Mouse (Mus musculus): ENCODE data around the gene Itgal. TPM values are rescaled to one million over a fixed set of nuclear protein-coding genes. Genes with fewer than 3 reads are reported as not detected.

The Itgal gene
- polyA plus RNA-seq, 1 experiment from 2014 or later: 0.12 TPM

GRCm38 (mm10) chr7:127260309-127261111 is 35.5 kb upstream of the Itgal start, which contains the start of gene Dctpp1:
Dctpp1 (minus strand) TSS chr7:127260709.
- ATAC-seq (ENCODE audit: low FRiP score): peak; percentile 98
- under 1% methylated on average over 50 of the region's 50 CpGs for whole genome bisulfite sequencing
- Histone ChIP-seq H3K4me2 (replicated peaks) (peak within 1 kb of the TSS; percentile 86), H3K4me1 (replicated peaks; ENCODE audit: control insufficient read depth, insufficient read depth, low read length) (0 out of 2 replicates have a peak, but pooled peaks cover 7% of the 10 kb centered on the region), H3K9me3 (ENCODE audit: control insufficient read depth, low read length) (no peaks in the 10 kb centered on the region), H3K9ac (peak within 1 kb of the TSS; percentile 73), H3K27ac (no peak within 1 kb of the TSS), H3K36me3 (replicated peaks; ENCODE audit: control insufficient read depth, insufficient read depth) (peaks cover 5% of the 10 kb centered on the region; the same call in 1 of the 2 replicates), H3K27me3 (ENCODE audit: control insufficient read depth, insufficient read depth, low read length) (no peaks in the 10 kb centered on the region), H3K4me3 (replicated peaks; ENCODE audit: low read length) (peak within 1 kb of the TSS; percentile 61)
- peak; percentile 97 for DNase-seq (ENCODE audit: low spot score)

GRCm38 (mm10) chr7:127262218-127262961 is 33.7 kb upstream of the Itgal start:
- WGBS: 83% methylated on average over 10 of the region's 10 CpGs
- no peak overlapping the region for H3K27ac ChIP-seq
- no peaks in the 10 kb centered on the region for H3K9me3 ChIP-seq (ENCODE audit: control insufficient read depth, low read length)
- no peak for DNase-seq (ENCODE audit: low spot score)
- no peak overlapping the region for H3K9ac ChIP-seq
- H3K4me1 ChIP-seq (replicated peaks; ENCODE audit: control insufficient read depth, insufficient read depth, low read length): 0 out of 2 replicates have a peak, but pooled peaks cover 7% of the 10 kb centered on the region
- no peaks in the 10 kb centered on the region for H3K27me3 ChIP-seq (ENCODE audit: control insufficient read depth, insufficient read depth, low read length)
- H3K4me3 ChIP-seq (replicated peaks; ENCODE audit: low read length): no peak overlapping the region
- no peak overlapping the region for H3K4me2 ChIP-seq (replicated peaks)
- ATAC-seq (ENCODE audit: low FRiP score): no peak
- H3K36me3 ChIP-seq (replicated peaks; ENCODE audit: control insufficient read depth, insufficient read depth): no peaks in the 10 kb centered on the region

GRCm38 (mm10) chr7:127263526-127263925 is 32.5 kb upstream of the Itgal start:
- Histone ChIP-seq H3K36me3 (replicated peaks; ENCODE audit: control insufficient read depth, insufficient read depth) (peaks cover 4% of the 10 kb centered on the region), H3K27me3 (ENCODE audit: control insufficient read depth, insufficient read depth, low read length) (no peaks in the 10 kb centered on the region), H3K9ac (no peak overlapping the region), H3K4me3 (replicated peaks; ENCODE audit: low read length) (no peak overlapping the region), H3K9me3 (ENCODE audit: control insufficient read depth, low read length) (peaks cover 4% of the 10 kb centered on the region; the same call in 1 of the 2 replicates), H3K4me1 (replicated peaks; ENCODE audit: control insufficient read depth, insufficient read depth, low read length) (0 out of 2 replicates have a peak, but pooled peaks cover 7% of the 10 kb centered on the region), H3K27ac (no peak overlapping the region), H3K4me2 (replicated peaks) (no peak overlapping the region)
- no peak for DNase-seq (ENCODE audit: low spot score)
- 100% methylated on average over 3 of the region's 3 CpGs for WGBS
- ATAC-seq (ENCODE audit: low FRiP score): no peak

- Histone ChIP-seq H3K27ac (no peak overlapping the region), H3K36me3 (replicated peaks; ENCODE audit: control insufficient read depth, insufficient read depth) (peaks cover 35% of the 10 kb centered on the region), H3K4me2 (replicated peaks) (no peak overlapping the region), H3K9ac (no peak overlapping the region), H3K27me3 (ENCODE audit: control insufficient read depth, insufficient read depth, low read length) (no peaks in the 10 kb centered on the region), H3K4me1 (replicated peaks; ENCODE audit: control insufficient read depth, insufficient read depth, low read length) (peaks cover 24% of the 10 kb centered on the region), H3K9me3 (ENCODE audit: control insufficient read depth, low read length) (peaks cover 7% of the 10 kb centered on the region; the same call in 1 of the 2 replicates), H3K4me3 (replicated peaks; ENCODE audit: low read length) (no peak overlapping the region)
- ATAC-seq (ENCODE audit: low FRiP score): no peak
- DNase-seq (ENCODE audit: low spot score): no peak
- WGBS: 89% methylated on average over 2 of the region's 2 CpGs
Measured at GRCm38 (mm10) chr7:127270256-127270655, 25.8 kb upstream of the Itgal start.

GRCm38 (mm10) chr7:127270666-127271065 is 25.4 kb upstream of the Itgal start:
- no peak for ATAC-seq (ENCODE audit: low FRiP score)
- peaks cover 35% of the 10 kb centered on the region for H3K36me3 ChIP-seq (replicated peaks; ENCODE audit: control insufficient read depth, insufficient read depth)

GRCm38 (mm10) chr7:127271093-127271492 is 25.0 kb upstream of the Itgal start:
- H3K4me1 ChIP-seq (replicated peaks; ENCODE audit: control insufficient read depth, insufficient read depth, low read length): peaks cover 24% of the 10 kb centered on the region
- no peaks in the 10 kb centered on the region for H3K27me3 ChIP-seq (ENCODE audit: control insufficient read depth, insufficient read depth, low read length)
- peaks cover 35% of the 10 kb centered on the region for H3K36me3 ChIP-seq (replicated peaks; ENCODE audit: control insufficient read depth, insufficient read depth)
- no peak overlapping the region for H3K4me3 ChIP-seq (replicated peaks; ENCODE audit: low read length)
- H3K27ac ChIP-seq: no peak overlapping the region
- WGBS: 93% methylated on average over 4 of the region's 4 CpGs
- no peak overlapping the region for H3K4me2 ChIP-seq (replicated peaks)
- DNase-seq (ENCODE audit: low spot score) (no peak), ATAC-seq (ENCODE audit: low FRiP score) (no peak)
- no peak overlapping the region for H3K9ac ChIP-seq
- peaks cover 7% of the 10 kb centered on the region; the same call in 1 of the 2 replicates for H3K9me3 ChIP-seq (ENCODE audit: control insufficient read depth, low read length)

More at GRCm38 (mm10) chr7:127270666-127271065, 25.4 kb upstream of the Itgal start:
- WGBS: 89% methylated on average over 5 of the region's 5 CpGs
- Histone ChIP-seq H3K4me2 (replicated peaks) (no peak overlapping the region), H3K4me3 (replicated peaks; ENCODE audit: low read length) (no peak overlapping the region), H3K27me3 (ENCODE audit: control insufficient read depth, insufficient read depth, low read length) (no peaks in the 10 kb centered on the region), H3K27ac (no peak overlapping the region), H3K9me3 (ENCODE audit: control insufficient read depth, low read length) (peaks cover 7% of the 10 kb centered on the region; the same call in 1 of the 2 replicates), H3K9ac (no peak overlapping the region), H3K4me1 (replicated peaks; ENCODE audit: control insufficient read depth, insufficient read depth, low read length) (peaks cover 24% of the 10 kb centered on the region)
- no peak for DNase-seq (ENCODE audit: low spot score)

GRCm38 (mm10) chr7:127272566-127272965 is 23.5 kb upstream of the Itgal start:
- H3K4me3 ChIP-seq (replicated peaks; ENCODE audit: low read length): peak overlapping the region; percentile 65
- no peaks in the 10 kb centered on the region for H3K27me3 ChIP-seq (ENCODE audit: control insufficient read depth, insufficient read depth, low read length)
- peak overlapping the region; percentile 83 for H3K9ac ChIP-seq
- H3K36me3 ChIP-seq (replicated peaks; ENCODE audit: control insufficient read depth, insufficient read depth): peaks cover 35% of the 10 kb centered on the region
- H3K4me2 ChIP-seq (replicated peaks): peak overlapping the region; percentile 93
- H3K9me3 ChIP-seq (ENCODE audit: control insufficient read depth, low read length): peaks cover 7% of the 10 kb centered on the region; the same call in 1 of the 2 replicates
- no peak for ATAC-seq (ENCODE audit: low FRiP score)
- H3K27ac ChIP-seq: no peak overlapping the region
- H3K4me1 ChIP-seq (replicated peaks; ENCODE audit: control insufficient read depth, insufficient read depth, low read length): peaks cover 24% of the 10 kb centered on the region
- 90% methylated on average over 15 of the region's 15 CpGs for WGBS
- DNase-seq (ENCODE audit: low spot score): no peak

GRCm38 (mm10) chr7:127273118-127273923 is 22.7 kb upstream of the Itgal start:
- DNase-seq (ENCODE audit: low spot score): no peak
- ATAC-seq (ENCODE audit: low FRiP score): peak; percentile 53; the same call in 1 of the 2 replicates
- WGBS: 16% methylated on average over 50 of the region's 50 CpGs

More at GRCm38 (mm10) chr7:127273118-127273923, 22.7 kb upstream of the Itgal start:
- peaks cover 5% of the 10 kb centered on the region; the same call in 1 of the 2 replicates for H3K9me3 ChIP-seq (ENCODE audit: control insufficient read depth, low read length)
- H3K36me3 ChIP-seq (replicated peaks; ENCODE audit: control insufficient read depth, insufficient read depth): peaks cover 33% of the 10 kb centered on the region
- H3K9ac ChIP-seq: peak overlapping the region; percentile 83
- no peaks in the 10 kb centered on the region for H3K27me3 ChIP-seq (ENCODE audit: control insufficient read depth, insufficient read depth, low read length)
- H3K4me1 ChIP-seq (replicated peaks; ENCODE audit: control insufficient read depth, insufficient read depth, low read length): peaks cover 24% of the 10 kb centered on the region
- H3K4me3 ChIP-seq (replicated peaks; ENCODE audit: low read length): peak overlapping the region; percentile 65
- peak overlapping the region; percentile 93 for H3K4me2 ChIP-seq (replicated peaks)
- H3K27ac ChIP-seq: peak overlapping the region; percentile 88

Measured in hindbrain, embryonic 14.5 days (tissue).